Mouse (Mus musculus): ENCODE results near the gene Ube2j1.

DNA sequence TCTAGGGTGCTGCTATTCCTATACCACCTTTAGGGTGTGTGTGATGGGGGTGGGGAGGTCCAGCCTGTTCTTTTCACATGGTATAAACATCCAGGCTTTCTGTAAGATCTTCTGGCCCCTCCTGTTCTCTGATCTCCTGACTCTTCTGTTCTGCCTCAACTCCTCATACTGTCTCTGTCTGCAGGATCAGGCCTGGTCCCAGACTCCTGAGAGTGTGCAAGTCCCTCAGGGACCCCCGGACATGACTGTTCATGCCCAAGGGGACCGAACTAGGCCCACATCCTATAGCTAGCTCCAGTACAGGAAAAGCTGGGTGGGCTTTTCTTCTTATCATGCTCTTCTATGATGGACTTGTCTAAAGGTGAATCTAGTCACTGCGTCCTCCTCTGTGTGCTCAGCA lies 36.1 kb downstream of the Ube2j1 start:
- TF ChIP-seq EP300 (IDR thresholded peaks at IDR 0.05; ENCODE audit: low read depth) (no peak), CTCF (IDR thresholded peaks at IDR 0.05; ENCODE audit: low read depth) (no peak)
